Mouse (Mus musculus): ENCODE measurements at regions not wholly inside any gene's neighbourhood (a gene's known extent, or its start where the extent isn't known, plus 50 kb on each side); places are given as distances from the start of the nearest gene placed in this dataset.

- TF ChIP-seq POLR2A (IDR thresholded peaks at IDR 0.05; ENCODE audit: low read depth, low read length) (no peak), CTCF (IDR thresholded peaks at IDR 0.05; ENCODE audit: borderline replicate concordance, insufficient read depth, low read length) (no peak)
Measured at GRCm38 (mm10) chr3:21840751-21841488, 235.5 kb upstream of the Tbl1xr1 start.

Data from embryonic fibroblast, embryonic 13.5 days (primary cell).